Mouse (Mus musculus) testis, adult 2 months (tissue): Measurements from ENCODE around the gene Ccsap.

Experiments
- CTCF ChIP-seq: fragments of 200-500 bp; IDR thresholded peaks from 2 replicates; pipeline ENCODE4 v1.5.1; 2012; ENCODE audit warnings: low read depth, mild to moderate bottlenecking, inconsistent platforms, low read length, moderate library complexity; ENCODE audit not compliant: control insufficient read depth, insufficient read depth, insufficient replicate concordance
- POLR2A ChIP-seq: fragments of 200-500 bp; IDR thresholded peaks from 2 replicates; pipeline ENCODE4 v1.6.1; 2012; ENCODE audit warnings: low read depth, mild to moderate bottlenecking, inconsistent platforms, low read length, moderate library complexity; ENCODE audit not compliant: control insufficient read depth

DNA sequence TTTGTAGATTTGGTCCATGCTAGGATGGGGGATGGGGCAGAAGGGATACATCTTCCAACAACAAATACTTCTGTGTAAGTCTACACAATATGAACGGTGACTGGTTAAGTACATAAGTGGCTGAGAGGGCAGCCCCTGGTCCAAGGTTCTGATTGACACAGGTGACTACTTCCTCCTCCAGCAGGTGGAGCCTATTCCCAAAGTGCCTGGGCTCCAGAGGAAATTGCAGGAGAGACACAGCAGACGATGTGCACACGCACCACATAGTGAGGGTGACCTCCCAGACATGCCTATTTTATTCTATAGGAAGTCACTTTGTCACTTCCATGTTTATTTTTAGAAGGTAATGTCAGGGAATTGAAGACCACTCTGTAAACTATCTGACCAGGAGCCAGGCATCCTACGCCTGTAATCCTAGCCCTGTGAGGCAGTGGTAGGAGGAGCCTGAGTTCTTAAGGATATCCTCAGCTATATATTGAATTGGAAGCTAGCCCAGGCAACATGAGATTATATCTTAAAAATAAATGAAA, 20.9 kb upstream of the Ccsap start:
- TF ChIP-seq CTCF (no peak), POLR2A (no peak)
